Mouse (Mus musculus) liver, embryonic 12.5 days (tissue): ENCODE results near the gene Fnip2. TPM values are rescaled to one million over a fixed set of nuclear protein-coding genes. Genes with fewer than 3 reads are reported as not detected.

Experiments used
- ATAC-seq: fragments of 200-750 bp; cut with Nextera tagmentation; 2 replicates; pipeline ENCODE4 v1.8.0; 2017; ENCODE audit warnings: moderate number of reproducible peaks, mild to moderate bottlenecking, moderate library complexity
- H3K27ac ChIP-seq: fragments of 300-500 bp; sonication (generic); 2 replicates; pipeline ENCODE4 v1.5.1; 2016; ENCODE audit warnings: mild to moderate bottlenecking
- H3K27me3 ChIP-seq: fragments of 300-500 bp; sonication (generic); replicated peaks from 2 replicates; pipeline ENCODE4 v1.6.1; 2016; ENCODE audit warnings: mild to moderate bottlenecking, moderate library complexity
- H3K36me3 ChIP-seq: fragments of 300-500 bp; sonication (generic); 2 replicates; pipeline ENCODE4 v1.6.1; 2016; ENCODE audit warnings: mild to moderate bottlenecking, moderate library complexity
- H3K4me1 ChIP-seq: fragments of 300-500 bp; sonication (generic); 2 replicates; pipeline ENCODE4 v1.6.1; 2016
- H3K4me2 ChIP-seq: fragments of 300-500 bp; sonication (generic); 2 replicates; pipeline ENCODE4 v1.6.1; 2016; ENCODE audit warnings: mild to moderate bottlenecking, moderate library complexity
- H3K4me3 ChIP-seq: fragments of 300-500 bp; sonication (generic); 2 replicates; pipeline ENCODE4 v1.5.1; 2016; ENCODE audit warnings: mild to moderate bottlenecking, moderate library complexity
- H3K9ac ChIP-seq: fragments of 300-500 bp; sonication (generic); 2 replicates; pipeline ENCODE4 v1.6.1; 2016; ENCODE audit warnings: mild to moderate bottlenecking, moderate library complexity
- H3K9me3 ChIP-seq: fragments of 300-500 bp; sonication (generic); replicated peaks from 2 replicates; pipeline ENCODE4 v1.6.1; 2016; ENCODE audit warnings: mild to moderate bottlenecking, moderate library complexity
- WGBS: fragments of 180-500 bp; shearing (Covaris S2); methylation state at CpG from one replicate; pipeline ENCODE4 v1.1.7; 2016; ENCODE audit not compliant: insufficient replicate concordance; 5-methylcytosine and 5-hydroxymethylcytosine counted together
- polyA plus RNA-seq: library from polyadenylated mRNA; unstranded; fragments of >200 nt; fragmentation: Nextera tagmentation; extraction: Ambion mirVana; gene quantifications from 2 replicates; pipeline ENCODE4 v1.2.1, GENCODE M21; 2016

Gene Fnip2
- polyA plus RNA-seq, 1 experiment from 2014 or later, result 8.3 TPM

DNA sequence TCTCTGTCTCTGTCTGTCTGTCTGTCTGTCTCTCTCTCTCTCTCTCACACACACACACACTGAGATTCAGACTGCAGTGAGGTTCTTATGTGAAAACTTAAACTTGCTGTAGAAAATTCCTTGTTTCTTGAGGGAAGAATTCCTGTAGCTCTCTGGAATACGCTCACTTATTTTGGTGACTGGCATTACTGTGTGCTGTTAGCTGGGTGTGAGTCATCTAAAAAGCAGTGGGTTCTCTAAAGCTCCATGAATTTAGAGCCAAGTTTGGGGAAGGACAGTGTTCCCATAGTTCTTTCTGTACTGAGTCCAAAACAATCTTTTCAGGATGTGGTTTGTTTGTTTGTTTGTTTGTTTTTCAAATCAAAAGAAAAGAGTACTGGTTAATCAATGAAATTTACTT is 142.2 kb downstream of the Fnip2 start:
- no peak for ATAC-seq
- Histone ChIP-seq H3K9ac (no peak overlapping the region), H3K36me3 (no peaks in the 10 kb centered on the region), H3K27ac (no peak overlapping the region), H3K4me3 (no peak overlapping the region), H3K27me3 (no peaks in the 10 kb centered on the region), H3K4me1 (no peaks in the 10 kb centered on the region), H3K9me3 (no peaks in the 10 kb centered on the region), H3K4me2 (no peak overlapping the region)
- WGBS, result 69% methylated on average over 1 of the region's 1 CpGs

DNA sequence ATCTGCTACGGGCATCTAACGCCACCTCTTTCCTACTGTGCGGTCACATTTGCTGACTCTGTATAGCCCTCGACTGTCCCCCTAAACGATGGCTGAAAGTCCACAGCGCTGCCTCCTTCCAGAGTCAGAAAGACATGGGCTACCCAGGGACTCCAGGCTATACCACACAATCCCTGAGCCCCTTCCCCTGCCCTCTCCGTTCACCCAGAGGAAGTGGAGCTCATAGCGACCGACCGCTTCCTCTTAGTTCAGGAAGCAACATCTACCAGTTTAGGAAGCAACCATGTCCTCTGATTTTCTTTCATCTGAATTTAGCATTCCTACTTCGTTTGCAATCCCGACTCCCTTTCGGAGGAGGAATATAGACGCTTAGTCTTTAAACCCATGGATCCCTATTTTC is 148.7 kb downstream of the Fnip2 start:
- Histone ChIP-seq H3K9ac (no peak overlapping the region), H3K4me3 (no peak overlapping the region), H3K9me3 (no peaks in the 10 kb centered on the region), H3K4me1 (no peaks in the 10 kb centered on the region), H3K4me2 (no peak overlapping the region), H3K27ac (no peak overlapping the region), H3K36me3 (no peaks in the 10 kb centered on the region), H3K27me3 (no peaks in the 10 kb centered on the region)
- ATAC-seq, result no peak
- 63% methylated on average over 14 of the region's 14 CpGs for WGBS

DNA sequence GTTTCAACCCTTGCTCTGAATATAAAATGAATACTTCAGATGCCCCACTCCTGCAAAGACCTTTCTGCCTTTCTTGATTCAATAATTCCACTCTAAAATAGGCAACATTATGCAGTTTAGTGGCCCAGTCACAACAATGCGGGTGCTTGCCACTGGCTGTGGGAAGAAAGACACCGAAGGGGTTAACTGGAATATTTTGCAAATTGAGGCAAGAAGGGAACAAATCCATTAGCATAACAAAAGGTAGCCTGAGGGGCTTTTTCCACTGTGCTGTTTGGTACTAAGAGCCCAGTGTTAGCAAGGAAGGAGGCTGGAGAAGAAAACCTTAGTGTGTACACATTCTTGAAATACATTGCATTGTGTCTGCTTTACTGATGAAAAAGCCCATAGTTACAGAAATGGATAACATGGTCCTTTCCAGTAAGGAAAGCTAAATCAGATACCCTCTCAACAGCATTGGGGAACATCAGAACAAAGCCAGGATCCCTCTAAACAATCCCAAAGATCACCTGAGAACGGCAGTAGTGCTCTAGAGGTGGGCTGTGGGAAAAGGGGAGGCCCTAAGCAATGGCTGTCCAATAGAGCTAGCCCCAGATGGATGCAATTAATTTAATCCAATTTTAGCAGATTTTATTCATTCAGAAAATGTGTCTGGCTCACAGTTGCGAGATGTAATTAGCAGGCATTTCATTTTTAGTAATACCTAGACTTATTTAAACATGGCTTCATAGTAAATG is 150.5 kb downstream of the Fnip2 start:
- H3K9me3 ChIP-seq, result no peaks in the 10 kb centered on the region
- H3K36me3 ChIP-seq, result no peaks in the 10 kb centered on the region
- H3K27ac ChIP-seq, result no peak overlapping the region
- H3K27me3 ChIP-seq, result no peaks in the 10 kb centered on the region
- WGBS, result 59% methylated on average over 4 of the region's 4 CpGs
- H3K4me3 ChIP-seq, result no peak overlapping the region
- no peak overlapping the region for H3K4me2 ChIP-seq
- H3K9ac ChIP-seq, result no peak overlapping the region
- H3K4me1 ChIP-seq, result no peaks in the 10 kb centered on the region
- ATAC-seq, result no peak

DNA sequence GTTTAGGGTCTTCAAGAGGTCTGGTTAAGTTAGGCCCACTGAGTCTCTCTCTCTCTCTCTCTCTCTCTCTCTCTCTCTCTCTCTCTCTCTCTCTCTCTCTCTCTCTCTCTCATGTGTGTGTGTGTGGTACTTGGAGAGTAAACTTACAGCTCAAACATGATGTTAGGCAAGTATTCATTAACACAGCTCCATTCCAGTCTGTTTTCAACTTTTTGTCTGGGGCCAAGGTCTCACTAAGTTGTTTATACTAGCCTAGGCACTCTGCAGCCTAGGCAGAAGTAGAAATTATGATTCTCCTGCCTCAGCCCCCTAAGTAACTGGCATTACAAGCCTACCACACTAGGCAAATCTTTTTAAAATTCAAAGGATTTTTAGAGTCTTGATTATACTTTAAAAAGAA is 151.7 kb downstream of the Fnip2 start:
- no peak for ATAC-seq
- no peaks in the 10 kb centered on the region for H3K27me3 ChIP-seq

DNA sequence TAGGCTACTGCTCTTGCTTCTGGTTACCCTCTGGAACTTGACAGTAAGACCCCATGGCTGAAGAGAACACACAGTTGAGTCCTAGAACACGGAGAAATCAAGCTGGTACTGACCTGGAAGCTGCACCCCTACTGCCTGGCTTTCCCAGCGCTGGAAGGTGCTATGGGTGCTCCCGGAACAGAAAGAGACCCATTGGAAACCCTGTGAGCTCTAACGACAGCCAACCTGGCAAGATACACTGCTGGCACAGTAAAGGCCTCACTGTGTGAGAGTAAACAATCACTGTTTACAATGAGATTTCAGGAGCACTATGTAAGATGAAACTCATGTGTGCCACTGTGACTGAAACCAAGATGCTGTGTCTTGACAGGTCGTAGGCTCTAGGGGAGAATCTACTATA is 152.5 kb downstream of the Fnip2 start:
- no peak overlapping the region for H3K9ac ChIP-seq
- no peak overlapping the region for H3K4me2 ChIP-seq
- H3K4me1 ChIP-seq, result no peaks in the 10 kb centered on the region
- no peak overlapping the region for H3K27ac ChIP-seq
- no peaks in the 10 kb centered on the region for H3K9me3 ChIP-seq
- ATAC-seq, result no peak
- 67% methylated on average over 5 of the region's 5 CpGs for WGBS
- no peak overlapping the region for H3K4me3 ChIP-seq
- H3K27me3 ChIP-seq, result no peaks in the 10 kb centered on the region
- no peaks in the 10 kb centered on the region for H3K36me3 ChIP-seq

More for the DNA sequence above, 151.7 kb downstream of the Fnip2 start:
- Histone ChIP-seq H3K4me3 (no peak overlapping the region), H3K4me1 (no peaks in the 10 kb centered on the region), H3K36me3 (no peaks in the 10 kb centered on the region), H3K4me2 (no peak overlapping the region), H3K27ac (no peak overlapping the region), H3K9ac (no peak overlapping the region), H3K9me3 (no peaks in the 10 kb centered on the region)

DNA sequence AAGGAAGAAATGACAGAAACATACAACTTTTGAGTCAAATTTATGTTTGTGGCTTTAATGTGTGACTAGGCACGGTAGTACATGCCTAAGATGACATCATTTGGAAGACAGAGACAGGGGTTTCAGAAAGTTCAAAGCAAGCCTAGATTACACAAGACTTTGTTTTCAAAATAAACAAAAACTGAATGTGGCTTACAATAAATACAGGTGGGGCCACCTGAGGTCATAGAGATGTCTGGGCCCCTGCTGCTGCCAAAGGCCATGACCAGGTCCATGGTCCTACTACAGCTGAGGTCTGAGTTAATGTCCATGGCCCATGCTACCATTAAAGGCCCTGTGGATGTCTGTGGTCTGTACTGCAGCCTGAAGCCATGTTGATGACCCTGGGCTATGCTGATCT is 154.1 kb downstream of the Fnip2 start:
- no peak for ATAC-seq
- Histone ChIP-seq H3K4me3 (no peak overlapping the region), H3K9ac (no peak overlapping the region), H3K36me3 (no peaks in the 10 kb centered on the region), H3K9me3 (no peaks in the 10 kb centered on the region), H3K4me1 (no peaks in the 10 kb centered on the region), H3K27ac (no peak overlapping the region), H3K27me3 (no peaks in the 10 kb centered on the region), H3K4me2 (no peak overlapping the region)
- WGBS, result 74% methylated on average over 1 of the region's 1 CpGs

DNA sequence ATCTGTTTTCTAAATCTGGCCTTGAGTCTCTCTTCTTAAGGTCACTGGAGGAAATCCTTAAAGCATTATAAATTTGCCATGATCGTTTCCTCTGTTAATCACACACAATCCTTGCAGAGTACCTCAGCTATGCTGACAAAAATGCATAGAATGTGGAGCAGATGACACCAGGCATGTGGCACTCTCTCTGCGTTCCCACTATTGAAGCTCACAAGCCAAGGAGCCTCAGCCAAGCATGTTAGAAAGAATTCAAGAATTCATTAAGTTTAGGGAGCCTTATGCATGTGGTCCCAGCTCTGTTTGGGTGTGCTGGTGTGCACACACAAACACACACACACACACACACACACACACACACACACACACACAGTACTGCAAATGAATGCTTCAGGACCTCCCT is 155.9 kb downstream of the Fnip2 start:
- WGBS, result 63% methylated on average over 2 of the region's 2 CpGs
- H3K9me3 ChIP-seq, result no peaks in the 10 kb centered on the region
- ATAC-seq, result no peak

GRCm38 (mm10) chr3:79410629-79410995 is 157.0 kb downstream of the Fnip2 start:
- ATAC-seq, result no peak
- H3K4me3 ChIP-seq, result no peak overlapping the region
- no peaks in the 10 kb centered on the region for H3K36me3 ChIP-seq
- no peak overlapping the region for H3K9ac ChIP-seq
- H3K27ac ChIP-seq, result no peak overlapping the region
- 38% methylated on average over 5 of the region's 5 CpGs for WGBS
- H3K9me3 ChIP-seq, result no peaks in the 10 kb centered on the region
- no peaks in the 10 kb centered on the region for H3K27me3 ChIP-seq
- no peaks in the 10 kb centered on the region for H3K4me1 ChIP-seq
- no peak overlapping the region for H3K4me2 ChIP-seq

More for the DNA sequence above, 155.9 kb downstream of the Fnip2 start:
- Histone ChIP-seq H3K27ac (no peak overlapping the region), H3K9ac (no peak overlapping the region), H3K36me3 (no peaks in the 10 kb centered on the region), H3K4me3 (no peak overlapping the region), H3K4me2 (no peak overlapping the region), H3K4me1 (no peaks in the 10 kb centered on the region), H3K27me3 (no peaks in the 10 kb centered on the region)

GRCm38 (mm10) chr3:79409927-79410628 is 157.5 kb downstream of the Fnip2 start:
- H3K36me3 ChIP-seq, result no peaks in the 10 kb centered on the region
- no peak overlapping the region for H3K4me3 ChIP-seq
- H3K27ac ChIP-seq, result no peak overlapping the region
- no peaks in the 10 kb centered on the region for H3K4me1 ChIP-seq
- no peaks in the 10 kb centered on the region for H3K9me3 ChIP-seq
- H3K9ac ChIP-seq, result no peak overlapping the region
- WGBS, result 52% methylated on average over 10 of the region's 10 CpGs
- no peaks in the 10 kb centered on the region for H3K27me3 ChIP-seq
- H3K4me2 ChIP-seq, result no peak overlapping the region
- no peak for ATAC-seq

GRCm38 (mm10) chr3:79408546-79408945 is 159.1 kb downstream of the Fnip2 start:
- Histone ChIP-seq H3K4me3 (no peak overlapping the region), H3K4me1 (no peaks in the 10 kb centered on the region), H3K36me3 (no peaks in the 10 kb centered on the region), H3K9me3 (no peaks in the 10 kb centered on the region), H3K9ac (no peak overlapping the region), H3K4me2 (no peak overlapping the region), H3K27me3 (no peaks in the 10 kb centered on the region), H3K27ac (no peak overlapping the region)
- no peak for ATAC-seq
- WGBS, result 47% methylated on average over 4 of the region's 4 CpGs
